Mouse (Mus musculus) small intestine, adult 2 months (tissue): ENCODE measurements at regions not wholly inside any gene's neighbourhood (a gene's known extent, or its start where the extent isn't known, plus 50 kb on each side); places are given as distances from the start of the nearest gene placed in this dataset.

Experiments used
- H3K27ac ChIP-seq: fragments of 200-500 bp; 2 replicates; pipeline ENCODE4 v1.5.1; 2012; ENCODE audit warnings: low read depth, low read length, control low read depth, inconsistent platforms; ENCODE audit not compliant: insufficient read depth
- H3K27me3 ChIP-seq: fragments of 200-500 bp; 2 replicates; pipeline ENCODE4 v1.6.1; 2012; ENCODE audit warnings: mild to moderate bottlenecking, moderate library complexity, low read length, inconsistent platforms; ENCODE audit not compliant: control insufficient read depth, insufficient read depth
- H3K36me3 ChIP-seq: fragments of 200-500 bp; 2 replicates; pipeline ENCODE4 v1.6.1; 2012; ENCODE audit warnings: mild to moderate bottlenecking, low read length, control low read depth, inconsistent platforms; ENCODE audit not compliant: control insufficient read depth, insufficient read depth
- H3K4me1 ChIP-seq: fragments of 200-500 bp; 2 replicates; pipeline ENCODE4 v1.6.1; 2012; ENCODE audit warnings: low read length, inconsistent platforms, mixed read lengths; ENCODE audit not compliant: control insufficient read depth, insufficient read depth, insufficient read length
- H3K4me3 ChIP-seq: fragments of 200-500 bp; 2 replicates; pipeline ENCODE4 v1.5.1; 2012; ENCODE audit warnings: low read depth, mild to moderate bottlenecking, control low read depth, inconsistent platforms, low read length, moderate library complexity
- CTCF ChIP-seq: fragments of 200-500 bp; IDR thresholded peaks from 2 replicates; pipeline ENCODE4 v1.5.1; 2012; ENCODE audit warnings: low read depth, mild to moderate bottlenecking, control low read depth, inconsistent platforms, low read length, moderate library complexity, mixed read lengths; ENCODE audit not compliant: insufficient replicate concordance, insufficient read length; ENCODE audit errors: extremely low read depth
- POLR2A ChIP-seq: fragments of 200-500 bp; IDR thresholded peaks from 2 replicates; pipeline ENCODE4 v1.6.1; 2012; ENCODE audit warnings: low read depth, mild to moderate bottlenecking, control low read depth, inconsistent platforms, low read length, moderate library complexity
- WGBS: fragments of 180-500 bp; shearing (Covaris S2); methylation state at CpG from one replicate; pipeline ENCODE4 v1.1.7; 2018; 5-methylcytosine and 5-hydroxymethylcytosine counted together

GRCm38 (mm10) chr4:56161257-56161594 lies 578.6 kb upstream of the Gm26657 start:
- Histone ChIP-seq H3K4me1 (no peaks in the 10 kb centered on the region), H3K27ac (no peak overlapping the region), H3K27me3 (no peaks in the 10 kb centered on the region), H3K4me3 (no peak overlapping the region), H3K36me3 (no peaks in the 10 kb centered on the region)
- TF ChIP-seq CTCF: no peak
- TF ChIP-seq POLR2A: no peak
- WGBS: 72% methylated on average over 3 of the region's 3 CpGs

DNA sequence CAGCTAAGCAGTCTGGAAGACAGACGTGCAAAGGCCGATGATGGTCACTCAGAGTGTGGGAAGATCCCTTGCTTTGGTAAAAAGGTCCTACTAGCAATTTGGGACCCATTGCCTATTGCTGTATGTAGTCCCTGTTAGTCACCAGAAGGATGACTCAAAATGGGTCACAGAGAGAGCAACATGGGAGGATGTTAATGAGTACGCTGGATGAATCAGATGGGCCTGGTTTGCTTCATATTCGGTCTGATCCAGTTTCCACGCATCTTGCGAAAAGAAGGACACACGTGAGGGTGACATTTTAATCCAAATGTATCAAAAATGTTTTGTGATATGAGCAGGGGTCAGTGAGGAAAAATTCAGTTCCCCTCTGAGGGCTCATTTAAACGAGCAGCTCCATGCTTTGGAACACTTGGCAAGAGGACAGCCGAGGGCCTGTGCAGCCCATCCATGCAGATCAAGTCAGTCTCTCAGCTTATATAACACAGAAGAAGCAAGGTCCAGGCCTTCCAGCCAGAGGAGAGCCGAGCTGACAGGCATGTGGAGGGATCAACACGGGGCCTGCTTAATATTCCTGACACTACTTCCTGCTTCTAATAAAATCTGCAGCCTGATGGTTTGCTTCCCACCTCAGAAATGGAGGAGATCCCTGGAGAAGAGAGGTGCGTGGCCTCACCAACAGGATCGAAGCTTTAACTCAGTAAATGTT lies 579.2 kb upstream of the Gm26657 start:
- Histone ChIP-seq H3K4me1 (no peaks in the 10 kb centered on the region), H3K27me3 (no peaks in the 10 kb centered on the region), H3K36me3 (no peaks in the 10 kb centered on the region), H3K27ac (no peak overlapping the region), H3K4me3 (no peak overlapping the region)
- WGBS: 87% methylated on average over 13 of the region's 13 CpGs
- TF ChIP-seq POLR2A: no peak

DNA sequence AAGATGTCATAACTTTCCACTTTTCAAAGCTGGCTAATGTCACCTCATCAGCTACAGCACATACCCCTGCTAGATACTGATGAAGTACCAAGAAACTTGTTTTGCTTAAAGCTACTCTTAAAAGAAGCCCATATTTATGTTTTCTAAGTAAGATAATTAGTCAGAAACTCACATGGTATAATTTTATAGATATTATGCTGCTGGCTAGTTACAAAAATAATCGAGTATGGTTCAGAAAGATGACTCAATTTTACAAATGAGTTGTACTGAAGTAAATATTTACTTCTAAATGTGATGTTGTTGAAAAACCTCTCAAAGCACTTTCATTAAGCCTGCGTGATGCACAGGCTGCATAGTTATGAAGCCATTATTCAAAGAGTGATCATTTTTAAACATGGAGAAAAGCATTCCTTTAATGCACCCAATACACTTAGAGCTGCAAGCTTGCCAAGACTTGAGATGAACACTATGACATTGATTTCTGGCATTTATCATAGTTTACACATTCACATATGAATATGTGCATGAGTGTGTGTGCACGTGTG lies 582.3 kb upstream of the Gm26657 start:
- TF ChIP-seq POLR2A (no peak), CTCF (no peak)
- WGBS: 73% methylated on average over 3 of the region's 3 CpGs

DNA sequence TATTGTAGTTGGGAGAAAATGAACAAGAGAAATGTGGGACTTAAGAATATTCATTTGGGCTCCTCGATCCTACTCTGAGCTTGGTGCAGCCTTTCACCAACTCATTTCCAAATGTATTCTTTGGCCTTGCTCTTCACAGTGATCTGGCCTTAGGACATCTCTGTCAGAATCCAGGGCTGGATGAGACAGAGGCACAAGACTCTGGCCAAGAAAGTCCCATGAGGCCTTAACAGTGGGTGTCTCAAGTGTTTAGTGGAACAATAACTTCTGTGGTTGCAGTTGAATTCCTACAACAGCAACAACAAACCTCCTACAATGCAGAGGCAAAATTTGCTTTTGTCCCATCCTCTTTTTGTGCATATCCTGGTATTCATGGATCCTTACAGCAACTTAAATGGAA lies 589.2 kb upstream of the Gm26657 start:
- Histone ChIP-seq H3K36me3 (no peaks in the 10 kb centered on the region), H3K4me1 (no peaks in the 10 kb centered on the region), H3K27me3 (no peaks in the 10 kb centered on the region), H3K4me3 (no peak overlapping the region), H3K27ac (no peak overlapping the region)
- WGBS: 100% methylated on average over 1 of the region's 1 CpGs
- no peak for TF ChIP-seq CTCF
- TF ChIP-seq POLR2A: no peak

More for the DNA sequence above, 582.3 kb upstream of the Gm26657 start:
- no peaks in the 10 kb centered on the region for H3K4me1 ChIP-seq
- no peak overlapping the region for H3K27ac ChIP-seq
- H3K36me3 ChIP-seq: no peaks in the 10 kb centered on the region
- H3K27me3 ChIP-seq: no peaks in the 10 kb centered on the region
- H3K4me3 ChIP-seq: no peak overlapping the region

DNA sequence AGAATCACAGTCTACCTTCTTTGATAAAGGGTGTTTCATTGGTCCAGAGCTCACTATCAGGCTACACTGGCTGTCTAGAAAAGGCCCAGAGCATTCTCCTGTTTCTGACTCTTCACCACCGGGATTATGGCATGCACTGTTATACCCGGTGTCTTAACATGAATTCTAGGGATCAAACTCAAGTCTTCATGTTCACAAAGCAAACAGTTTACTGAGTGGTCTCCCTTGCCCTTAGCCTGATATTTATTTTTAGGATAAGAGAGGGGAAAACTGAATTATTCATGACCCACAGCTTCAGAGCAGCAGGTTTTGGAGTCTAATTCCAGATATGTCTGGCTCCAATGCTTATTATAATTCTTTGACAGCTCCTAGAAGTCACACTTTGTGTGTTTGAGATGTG lies 596.0 kb upstream of the Gm26657 start:
- WGBS: 93% methylated on average over 2 of the region's 2 CpGs
- no peaks in the 10 kb centered on the region for H3K27me3 ChIP-seq

GRCm38 (mm10) chr4:56136837-56137236 lies 603.0 kb upstream of the Gm26657 start:
- H3K36me3 ChIP-seq: no peaks in the 10 kb centered on the region
- no peaks in the 10 kb centered on the region for H3K4me1 ChIP-seq
- H3K4me3 ChIP-seq: no peak overlapping the region
- no peak for TF ChIP-seq CTCF
- TF ChIP-seq POLR2A: no peak
- no peak overlapping the region for H3K27ac ChIP-seq
- H3K27me3 ChIP-seq: no peaks in the 10 kb centered on the region
- 84% methylated on average over 3 of the region's 3 CpGs for WGBS

More for the DNA sequence above, 596.0 kb upstream of the Gm26657 start:
- Histone ChIP-seq H3K4me1 (no peaks in the 10 kb centered on the region), H3K4me3 (no peak overlapping the region), H3K27ac (no peak overlapping the region), H3K36me3 (no peaks in the 10 kb centered on the region)
- TF ChIP-seq CTCF (no peak), POLR2A (no peak)

GRCm38 (mm10) chr4:56134350-56134749 lies 602.1 kb upstream of the Klf4 start:
- Histone ChIP-seq H3K4me3 (no peak overlapping the region), H3K36me3 (no peaks in the 10 kb centered on the region), H3K27ac (no peak overlapping the region), H3K4me1 (no peaks in the 10 kb centered on the region), H3K27me3 (no peaks in the 10 kb centered on the region)
- 78% methylated on average over 5 of the region's 5 CpGs for WGBS
- TF ChIP-seq CTCF (no peak), POLR2A (no peak)
